Mouse (Mus musculus) intestine, embryonic 16.5 days (tissue): ENCODE measurements at regions not wholly inside any gene's neighbourhood (a gene's known extent, or its start where the extent isn't known, plus 50 kb on each side); places are given as distances from the start of the nearest gene placed in this dataset.

Experiments used
- ATAC-seq: fragments of 200-750 bp; cut with Nextera tagmentation; 2 replicates; pipeline ENCODE4 v1.8.0; 2017; ENCODE audit warnings: moderate TSS enrichment, moderate library complexity
- H3K27ac ChIP-seq: fragments of 300-500 bp; sonication (generic); 2 replicates; pipeline ENCODE4 v1.5.1; 2014; ENCODE audit warnings: mild to moderate bottlenecking, low read length
- H3K27me3 ChIP-seq: fragments of 300-500 bp; sonication (generic); replicated peaks from 2 replicates; pipeline ENCODE4 v1.6.1; 2014; ENCODE audit warnings: low read length, control low read depth, mixed read lengths; ENCODE audit not compliant: control insufficient read depth, insufficient read depth
- H3K36me3 ChIP-seq: fragments of 300-500 bp; sonication (generic); 2 replicates; pipeline ENCODE4 v1.6.1; 2014; ENCODE audit warnings: low read length, control low read depth; ENCODE audit not compliant: control insufficient read depth, insufficient read depth
- H3K4me1 ChIP-seq: fragments of 300-500 bp; sonication (generic); 2 replicates; pipeline ENCODE4 v1.6.1; 2014; ENCODE audit warnings: low read length, control low read depth, mixed read lengths; ENCODE audit not compliant: control insufficient read depth, insufficient read depth
- H3K4me2 ChIP-seq: fragments of 300-500 bp; sonication (generic); 2 replicates; pipeline ENCODE4 v1.6.1; 2014; ENCODE audit warnings: low read depth, low read length, control low read depth
- H3K4me3 ChIP-seq: fragments of 300-500 bp; sonication (generic); 2 replicates; pipeline ENCODE4 v1.5.1; 2014; ENCODE audit warnings: mild to moderate bottlenecking, low read length
- H3K9ac ChIP-seq: fragments of 300-500 bp; sonication (generic); 2 replicates; pipeline ENCODE4 v1.6.1; 2014; ENCODE audit warnings: low read depth, low read length
- H3K9me3 ChIP-seq: fragments of 300-500 bp; sonication (generic); 2 replicates; pipeline ENCODE4 v1.6.1; 2016; ENCODE audit warnings: low read length, control low read depth; ENCODE audit not compliant: control insufficient read depth
- WGBS: fragments of 180-500 bp; shearing (Covaris S2); extraction: QIAGEN DNeasy Blood & Tissue Kit; methylation state at CpG from one replicate; pipeline ENCODE4 v1.1.7; 2014; 5-methylcytosine and 5-hydroxymethylcytosine counted together

- Histone ChIP-seq H3K4me3 (no peak overlapping the region), H3K27me3 (no peaks in the 10 kb centered on the region), H3K4me2 (no peak overlapping the region; the same call in 1 of the 2 replicates), H3K36me3 (no peaks in the 10 kb centered on the region), H3K4me1 (no peaks in the 10 kb centered on the region), H3K27ac (peak overlapping the region; percentile 78), H3K9ac (no peak overlapping the region), H3K9me3 (no peaks in the 10 kb centered on the region)
- WGBS: 38% methylated on average over 3 of the region's 3 CpGs
- peak; percentile 97 for ATAC-seq
Measured at GRCm38 (mm10) chr9:88274681-88275336, 52.2 kb upstream of the Nt5e start.

GRCm38 (mm10) chr9:88276023-88276568, 50.9 kb upstream of the Nt5e start:
- Histone ChIP-seq H3K27ac (no peak overlapping the region), H3K4me3 (no peak overlapping the region), H3K27me3 (no peaks in the 10 kb centered on the region), H3K9ac (no peak overlapping the region), H3K4me1 (no peaks in the 10 kb centered on the region), H3K4me2 (no peak overlapping the region), H3K9me3 (no peaks in the 10 kb centered on the region), H3K36me3 (no peaks in the 10 kb centered on the region)
- no peak for ATAC-seq
- 80% methylated on average over 3 of the region's 3 CpGs for WGBS

GRCm38 (mm10) chr9:88277031-88277430, 50.0 kb upstream of the Nt5e start:
- no peaks in the 10 kb centered on the region for H3K4me1 ChIP-seq
- H3K9ac ChIP-seq: no peak overlapping the region
- H3K4me2 ChIP-seq: no peak overlapping the region
- no peak overlapping the region for H3K27ac ChIP-seq
- ATAC-seq: no peak
- no peak overlapping the region for H3K4me3 ChIP-seq
- H3K36me3 ChIP-seq: no peaks in the 10 kb centered on the region
- H3K9me3 ChIP-seq: no peaks in the 10 kb centered on the region
- H3K27me3 ChIP-seq: no peaks in the 10 kb centered on the region
- WGBS: 78% methylated on average over 6 of the region's 6 CpGs
